16 mouse cellular contexts compared by ENCODE assay signal in genomic region chrX:162456445-162456844, GRCm38 (mm10).
"Had no signal": no experiment of that assay in that cellular context is flagged by ENCODE, and none has a peak within 500 bp of the region (broad histone marks: within the 10 kb centered on the region; RNA-seq: fewer than 3 reads in every experiment).

No protein-coding gene starts in this region.

- H3K9ac ChIP-seq: limb, embryonic 12.5 days; lung, embryonic 15.5 days; neural tube, embryonic 12.5 days had no signal

- H3K4me1 ChIP-seq: limb, embryonic 12.5 days; lung, embryonic 15.5 days; midbrain, embryonic 10.5 days; neural tube, embryonic 12.5 days had no signal

- H3K4me2 ChIP-seq: limb, embryonic 12.5 days; lung, embryonic 15.5 days; neural tube, embryonic 12.5 days had no signal

- H3K27ac ChIP-seq: kidney, postnatal 0 days; limb, embryonic 12.5 days; lung, embryonic 15.5 days; macrophage; midbrain, embryonic 10.5 days; neural tube, embryonic 12.5 days had no signal

- H3K36me3 ChIP-seq: limb, embryonic 12.5 days; lung, embryonic 15.5 days; midbrain, embryonic 10.5 days; neural tube, embryonic 12.5 days had no signal

- DNase-seq: kidney, adult 8-10 months; kidney, postnatal 36 days; layer of hippocampus, adult 9-11 months; layer of hippocampus, postnatal 36 days; lung, postnatal 14 days; midbrain, embryonic 14.5 days; retina, postnatal 1 day; right cerebral cortex, postnatal 14 days; thymus, postnatal 36 days had no signal

- H3K4me3 ChIP-seq: limb, embryonic 12.5 days; lung, embryonic 15.5 days; midbrain, embryonic 10.5 days; neural tube, embryonic 12.5 days had no signal

- ATAC-seq: intestine, postnatal 0 days had no signal

- H3K9me3 ChIP-seq: limb, embryonic 12.5 days; lung, embryonic 15.5 days; midbrain, embryonic 10.5 days; neural tube, embryonic 12.5 days had no signal

- H3K27me3 ChIP-seq: neural tube, embryonic 12.5 days had no signal
